Mouse (Mus musculus) brain, embryonic 14.5 days (tissue): ENCODE data around the gene Itpkc. TPM values are rescaled to one million over a fixed set of nuclear protein-coding genes. Genes with fewer than 3 reads are reported as not detected.

ENCODE experiments used
- DNase-seq: peaks from one replicate; pipeline ENCODE4 v3.0.0-alpha.2; 2011; ENCODE audit warnings: low read depth
- CTCF ChIP-seq: fragments of 200-500 bp; IDR thresholded peaks from 2 replicates; pipeline ENCODE4 v1.5.1; 2012; ENCODE audit warnings: inconsistent platforms, mild to moderate bottlenecking, moderate library complexity, borderline replicate concordance; ENCODE audit not compliant: insufficient read depth, insufficient read length; ENCODE audit errors: extremely low read depth
- POLR2A ChIP-seq: fragments of 200-500 bp; IDR thresholded peaks from 2 replicates; pipeline ENCODE4 v1.6.1; 2012; ENCODE audit warnings: mild to moderate bottlenecking, inconsistent platforms, borderline replicate concordance; ENCODE audit not compliant: poor library complexity, insufficient read depth, insufficient read length, severe bottlenecking; ENCODE audit errors: extremely low read depth
- polyA plus RNA-seq: library from polyadenylated mRNA; depleted of rRNA; stranded (reverse); fragments of >200 nt; gene quantifications from 2 replicates; pipeline ENCODE4 v1.2.3, GENCODE M21; 2012

Itpkc gene
- polyA plus RNA-seq, 1 experiment, result 15.9 TPM

DNA sequence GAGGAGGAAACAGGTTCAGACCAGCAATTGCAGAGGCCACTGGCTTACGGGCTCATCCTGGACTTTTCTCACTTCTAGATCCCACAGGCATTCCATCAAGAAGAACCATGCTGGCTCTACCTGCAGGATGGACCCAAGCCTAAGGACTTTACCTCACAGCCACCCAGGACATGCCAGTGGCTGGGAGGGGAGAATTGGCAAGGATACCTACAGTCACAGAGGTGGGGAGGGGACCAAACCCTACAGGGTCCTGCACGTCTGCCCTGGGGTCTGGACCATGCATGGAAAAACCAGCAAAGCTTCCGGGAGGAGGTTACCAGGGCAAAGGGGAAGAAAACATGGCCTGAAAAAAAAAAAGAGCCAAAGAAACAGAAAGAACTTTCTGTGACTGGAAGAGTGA is 57.5 kb downstream of the Itpkc start:
- no peak for DNase-seq
- no peak for TF ChIP-seq POLR2A
- TF ChIP-seq CTCF, result no peak

DNA sequence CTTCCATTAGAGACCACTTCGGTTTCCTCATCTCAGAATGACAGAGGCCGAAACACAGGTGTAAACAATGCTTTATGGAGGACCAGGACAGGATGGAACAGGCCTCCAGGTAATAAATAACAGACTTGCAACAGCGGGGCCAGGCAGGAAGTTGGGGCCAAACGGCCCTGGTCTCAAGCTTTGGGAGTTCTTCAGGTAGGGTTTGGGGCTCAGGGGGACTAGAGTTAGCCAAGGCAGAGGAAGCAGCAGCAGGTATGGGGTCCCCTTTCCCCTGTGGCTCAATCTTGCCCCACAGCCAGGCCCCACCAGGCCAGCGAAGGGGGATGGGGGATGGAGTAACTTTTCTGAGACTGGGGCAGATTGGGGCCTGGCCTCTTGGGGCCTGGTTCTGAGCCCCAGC is 60.1 kb downstream of the Itpkc start:
- TF ChIP-seq CTCF (no peak), POLR2A (no peak)
- DNase-seq, result no peak

DNA sequence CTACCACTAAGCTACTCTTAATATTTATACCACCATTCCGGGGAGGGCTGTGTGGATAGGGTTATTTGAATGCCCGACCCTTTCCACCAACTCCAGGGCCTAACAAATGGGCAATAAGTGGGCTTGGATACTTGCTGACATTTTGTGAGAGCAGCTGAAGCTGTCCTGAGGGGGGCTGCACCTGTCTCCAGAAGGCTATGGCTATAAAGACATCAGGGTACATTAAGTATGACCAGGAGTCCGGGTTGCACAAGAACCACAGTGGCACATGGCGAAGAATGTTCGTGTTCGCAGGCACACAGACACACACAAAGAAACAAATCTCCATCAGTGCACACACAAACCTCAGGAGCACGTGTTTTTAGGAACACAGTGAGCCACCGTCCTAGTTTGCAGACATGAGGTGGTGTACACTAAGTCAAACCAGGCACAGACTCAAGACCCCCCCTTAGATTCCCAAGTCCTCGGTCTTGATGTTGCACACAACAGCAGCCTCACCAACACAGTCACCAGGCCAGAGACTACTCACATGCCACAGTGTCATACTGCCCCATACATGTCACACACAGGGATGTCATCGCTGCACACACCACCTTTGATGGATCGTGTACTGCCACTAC is 60.9 kb downstream of the Itpkc start:
- no peak for DNase-seq
- TF ChIP-seq POLR2A (no peak), CTCF (no peak)

DNA sequence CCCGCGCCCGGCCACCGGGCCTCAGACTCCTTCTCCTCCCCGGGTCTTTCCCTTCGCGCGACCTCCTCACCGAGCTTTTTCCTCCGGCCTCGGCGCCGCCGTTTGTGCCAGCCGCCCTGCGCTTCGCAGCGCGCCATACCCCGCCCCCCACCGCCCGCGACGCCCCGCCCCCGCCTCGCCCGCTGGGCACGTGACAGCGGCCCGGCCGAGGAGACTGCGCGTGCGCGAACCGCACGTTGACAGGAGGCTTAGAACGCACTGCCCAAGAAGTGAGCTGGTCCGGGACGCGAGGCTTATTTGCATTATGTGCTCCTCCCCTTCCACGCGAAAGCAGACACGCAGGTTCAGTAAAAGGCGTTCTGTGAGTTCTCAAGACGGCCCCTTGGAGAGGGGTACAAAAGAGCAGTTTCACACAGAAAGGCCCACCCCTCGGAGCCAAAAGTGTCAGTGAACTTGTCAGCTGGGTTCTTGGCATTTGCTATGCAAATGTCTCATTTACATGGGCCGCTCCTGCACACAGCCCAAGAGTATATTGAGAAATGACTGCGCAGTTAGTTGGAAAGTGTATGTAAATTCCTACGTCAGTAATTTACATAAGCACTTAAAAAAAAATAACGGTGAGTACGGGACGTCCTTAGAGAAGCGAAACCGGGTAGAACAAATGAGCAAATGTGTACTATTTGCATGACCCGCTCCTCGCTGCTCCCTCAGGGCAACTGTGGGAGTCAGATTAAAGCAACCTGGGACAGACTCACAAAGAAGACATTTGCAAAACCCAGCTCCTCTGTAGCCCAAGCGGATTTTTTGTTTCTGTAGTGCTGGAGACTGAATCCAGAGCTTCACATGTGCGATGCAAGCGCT is 61.6 kb downstream of the Itpkc start, which contains the start of gene Egln2:
Egln2 (minus strand) TSS at position 189 of the 861 bp plus-strand sequence.
- peak; percentile 97 for DNase-seq
- no peak; the same call in 1 of the 2 replicates for TF ChIP-seq POLR2A
- TF ChIP-seq CTCF, result no peak

DNA sequence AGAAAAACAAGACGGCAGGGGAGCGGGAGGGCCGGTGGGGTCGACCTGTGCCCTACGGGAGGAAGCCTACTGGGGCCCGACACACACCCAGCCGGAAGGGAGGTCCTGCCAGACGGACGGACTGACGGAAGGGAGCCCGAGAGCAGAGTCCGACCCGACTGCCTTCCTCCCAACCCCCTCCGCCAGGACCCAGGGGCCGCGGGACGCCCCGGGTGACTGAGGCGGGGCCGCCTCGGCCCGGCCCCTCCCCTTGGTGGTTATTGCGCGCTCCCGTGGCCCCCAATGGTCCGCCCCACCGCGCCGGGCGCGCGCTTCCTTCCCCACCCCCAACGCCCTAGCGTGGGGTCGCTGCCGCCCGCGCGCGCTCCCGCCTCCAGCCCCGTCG is 62.2 kb downstream of the Itpkc start:
- DNase-seq, result peak; percentile 87

DNA sequence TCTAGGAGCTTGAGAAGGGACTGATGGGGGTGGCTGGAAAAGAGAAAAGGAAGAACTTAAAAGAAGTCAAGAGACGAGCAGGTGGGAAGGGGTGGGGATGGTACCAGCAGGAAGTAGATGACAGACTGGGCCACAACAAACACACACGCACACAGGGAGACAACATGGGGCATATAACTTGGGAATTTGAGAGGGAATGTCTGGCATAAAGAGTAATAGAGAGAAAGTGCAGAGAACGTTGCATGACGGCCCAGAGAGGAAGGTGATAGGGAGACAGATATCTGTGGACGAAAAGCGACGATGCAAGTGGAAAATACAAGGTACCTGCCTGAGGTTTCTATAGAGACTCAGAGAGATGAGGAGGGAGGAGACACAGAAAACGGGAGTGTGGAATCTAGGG is 62.8 kb downstream of the Itpkc start:
- no peak for DNase-seq
- TF ChIP-seq CTCF (no peak), POLR2A (no peak)

More for the DNA sequence above, 62.2 kb downstream of the Itpkc start:
- TF ChIP-seq POLR2A, result no peak; the same call in 1 of the 2 replicates
- no peak for TF ChIP-seq CTCF

DNA sequence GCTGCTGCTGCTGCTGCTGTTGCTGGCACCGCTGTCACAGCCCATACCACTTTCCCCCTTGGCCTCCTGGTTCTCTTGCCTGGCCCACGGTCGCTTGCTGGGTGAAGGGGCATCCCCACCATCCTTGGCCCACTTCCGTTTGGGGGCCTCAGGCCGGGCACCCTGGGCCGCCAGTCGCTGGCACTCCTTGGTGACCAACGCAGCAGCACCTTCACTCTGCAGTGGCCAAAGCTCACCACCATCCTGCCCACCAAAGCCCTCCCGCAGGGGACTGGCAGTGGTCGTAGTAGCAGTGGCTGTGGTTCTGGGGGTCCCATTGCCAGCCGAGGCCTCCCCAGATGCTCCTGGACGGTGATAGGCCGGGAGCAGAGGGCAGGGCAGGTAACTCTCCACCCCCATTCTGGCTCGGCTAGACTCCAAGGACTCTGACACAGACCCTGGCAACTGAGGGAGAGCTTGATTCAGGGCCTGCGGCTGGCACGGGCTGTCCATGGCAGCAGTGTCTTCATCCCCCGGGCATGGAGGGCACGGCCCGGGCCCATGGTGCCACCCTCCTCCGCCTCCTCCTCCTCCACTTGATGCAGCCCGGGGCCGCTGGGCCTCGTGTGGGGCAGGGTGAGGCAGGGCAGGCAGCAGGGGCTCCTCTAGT is 63.3 kb downstream of the Itpkc start:
- TF ChIP-seq POLR2A, result no peak
- TF ChIP-seq CTCF, result no peak
- no peak for DNase-seq

DNA sequence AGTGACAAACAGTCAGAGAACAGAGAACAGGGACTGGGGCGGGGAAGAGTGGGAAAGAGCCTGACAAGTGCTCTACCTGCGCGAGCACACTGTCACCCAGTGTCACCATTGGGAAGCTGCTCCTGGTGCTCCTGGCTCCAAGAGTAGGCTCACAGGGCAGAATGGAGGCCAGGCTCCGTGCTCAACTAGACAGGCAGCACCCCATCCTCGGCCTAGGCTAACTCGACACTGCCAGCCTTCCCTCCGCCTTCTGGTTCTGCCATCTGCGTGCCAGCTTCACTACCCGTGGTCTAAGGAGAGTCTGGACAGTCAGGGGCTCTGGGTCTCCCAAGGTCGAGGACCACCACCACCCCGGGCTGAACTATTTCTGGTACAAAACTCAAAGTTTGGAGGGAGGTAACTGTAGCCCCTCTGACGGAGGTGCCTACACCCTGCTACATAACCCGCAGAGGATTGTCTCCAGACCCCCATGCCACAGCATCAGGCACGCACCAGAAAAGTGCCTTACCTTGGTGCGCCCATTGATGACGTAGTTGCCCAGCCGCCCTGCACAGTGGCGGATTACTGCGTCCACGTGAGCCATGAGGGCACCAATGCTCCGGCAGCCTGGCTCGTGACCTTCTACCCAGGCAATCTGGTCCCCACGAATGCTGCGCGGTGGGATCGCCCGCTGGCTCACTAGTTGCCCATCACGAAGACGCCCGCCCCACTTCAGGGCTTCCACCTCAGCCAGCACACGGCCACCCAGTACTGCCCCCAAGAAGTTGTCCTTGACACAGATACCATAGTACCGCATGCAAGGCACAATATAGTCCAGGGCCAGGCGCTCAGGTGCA is 64.1 kb downstream of the Itpkc start:
- TF ChIP-seq POLR2A (no peak), CTCF (no peak)

DNA sequence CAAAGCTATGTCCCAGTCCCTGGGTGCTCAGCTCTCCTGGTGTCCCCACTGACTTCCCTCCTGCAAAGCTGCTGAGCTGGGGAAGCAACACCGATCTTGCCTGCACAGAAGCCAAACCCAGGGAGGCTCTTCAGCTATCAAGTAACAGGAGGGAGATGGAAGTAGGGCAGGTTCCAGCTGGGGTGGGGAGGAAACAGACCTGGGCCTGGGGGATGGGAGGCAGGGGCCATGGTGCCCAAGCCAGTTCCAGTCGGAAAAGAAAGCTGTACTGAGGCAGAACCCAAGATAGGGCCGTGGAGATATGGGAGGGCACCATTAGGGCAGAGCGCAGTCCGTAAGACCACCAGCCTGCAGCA is 65.0 kb downstream of the Itpkc start:
- no peak for TF ChIP-seq POLR2A
- no peak for TF ChIP-seq CTCF
- DNase-seq, result no peak

More for the DNA sequence above, 64.1 kb downstream of the Itpkc start:
- DNase-seq, result no peak

DNA sequence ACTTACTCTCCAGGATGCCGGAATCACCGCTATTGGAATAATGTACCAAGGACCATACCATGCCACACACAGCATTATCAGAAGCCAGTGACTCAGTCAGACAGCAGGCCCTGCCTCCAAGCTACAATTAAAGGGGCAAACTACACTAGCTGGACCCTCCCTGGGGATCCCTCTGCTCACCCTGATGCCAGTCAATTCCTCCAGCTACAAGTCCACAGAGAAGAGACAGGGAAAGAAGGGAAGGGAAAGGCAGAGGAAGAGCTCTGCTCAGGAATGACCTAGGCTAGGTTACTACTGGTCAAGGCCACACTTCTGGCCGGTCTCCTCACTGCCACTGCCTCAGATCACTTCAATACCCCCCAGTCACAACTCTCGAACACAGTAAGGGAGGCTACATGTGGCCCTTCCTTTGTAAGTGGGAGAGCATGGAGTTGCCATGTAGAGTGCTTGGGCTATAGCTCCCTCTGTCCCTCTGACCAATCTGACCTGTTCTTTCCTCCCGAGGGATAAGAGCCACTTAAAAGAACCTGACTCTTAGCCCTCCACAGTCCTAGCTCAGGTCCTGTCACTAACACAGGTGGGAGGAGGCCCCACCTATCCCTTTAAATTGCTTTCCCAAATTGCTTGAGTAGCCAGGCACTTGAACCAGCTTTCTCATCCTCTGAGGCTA is 65.5 kb downstream of the Itpkc start:
- no peak for TF ChIP-seq POLR2A
- no peak for TF ChIP-seq CTCF

DNA sequence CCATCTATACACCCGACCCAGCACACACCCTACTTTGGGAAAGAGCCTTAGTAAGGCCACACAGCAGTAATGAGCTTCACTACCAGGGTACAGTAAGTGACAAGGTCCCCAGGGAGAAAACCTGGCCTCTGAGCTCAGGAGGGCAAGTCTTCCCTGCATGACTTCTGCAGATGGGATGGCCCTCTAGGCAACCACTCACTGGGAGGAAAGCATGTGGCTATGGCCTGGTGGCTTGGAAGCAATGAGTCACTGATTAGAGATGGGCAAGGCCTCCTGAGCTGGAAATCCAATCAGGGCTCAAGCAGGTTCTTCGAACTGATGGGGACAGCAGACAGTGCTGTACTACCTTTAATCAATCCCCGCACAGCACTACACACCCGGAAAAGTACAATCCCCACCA is 66.7 kb downstream of the Itpkc start:
- no peak for TF ChIP-seq CTCF
- TF ChIP-seq POLR2A, result no peak
- no peak for DNase-seq

More for the DNA sequence above, 65.5 kb downstream of the Itpkc start:
- DNase-seq, result no peak
